Mouse (Mus musculus): Measurements from ENCODE around the gene Cib4. TPM values are rescaled to one million over a fixed set of nuclear protein-coding genes. Genes with fewer than 3 reads are reported as not detected.

The Cib4 gene
- polyA plus RNA-seq, 1 experiment from 2014 or later, result not detected

GRCm38 (mm10) chr5:30465861-30466260, 79.8 kb downstream of the Cib4 start, which contains the start of gene 1700001C02Rik:
Gene 1700001C02Rik (plus strand): TSS chr5:30466047.
- 13% methylated on average over 21 of the region's 21 CpGs for WGBS
- ATAC-seq (ENCODE audit: low FRiP score, low read depth), result peak; percentile 60; the same call in 1 of the 2 replicates
- Histone ChIP-seq H3K27ac (no peak within 1 kb of the TSS), H3K9ac (no peak within 1 kb of the TSS), H3K27me3 (replicated peaks) (peaks cover 21% of the 10 kb centered on the region), H3K9me3 (no peaks in the 10 kb centered on the region), H3K4me2 (replicated peaks) (peak within 1 kb of the TSS; percentile 56), H3K36me3 (no peaks in the 10 kb centered on the region), H3K4me3 (peak within 1 kb of the TSS; percentile 7), H3K4me1 (peaks cover 19% of the 10 kb centered on the region)

GRCm38 (mm10) chr5:30461821-30462220, 83.8 kb downstream of the Cib4 start, which contains the start of gene Otof:
Gene Otof (minus strand): TSS chr5:30461932.
- Histone ChIP-seq H3K4me3 (no peak within 1 kb of the TSS), H3K27ac (no peak within 1 kb of the TSS), H3K9ac (no peak within 1 kb of the TSS), H3K4me1 (peaks cover 19% of the 10 kb centered on the region), H3K36me3 (no peaks in the 10 kb centered on the region), H3K9me3 (no peaks in the 10 kb centered on the region), H3K27me3 (replicated peaks) (peaks cover 19% of the 10 kb centered on the region), H3K4me2 (replicated peaks) (peak within 1 kb of the TSS; percentile 32)
- peak; percentile 44; the same call in 1 of the 2 replicates for ATAC-seq (ENCODE audit: low FRiP score, low read depth)
- 27% methylated on average over 12 of the region's 12 CpGs for WGBS

- Histone ChIP-seq H3K36me3 (no peaks in the 10 kb centered on the region), H3K27me3 (replicated peaks) (peaks cover 9% of the 10 kb centered on the region), H3K9me3 (no peaks in the 10 kb centered on the region), H3K27ac (no peak overlapping the region), H3K4me2 (replicated peaks) (no peak overlapping the region), H3K9ac (no peak overlapping the region), H3K4me3 (no peak overlapping the region), H3K4me1 (peaks cover 11% of the 10 kb centered on the region)
- no peak for ATAC-seq (ENCODE audit: low FRiP score, low read depth)
- WGBS, result 48% methylated on average over 4 of the region's 4 CpGs
Observed at GRCm38 (mm10) chr5:30460155-30460554, 85.5 kb downstream of the Cib4 start.

- no peak for ATAC-seq (ENCODE audit: low FRiP score, low read depth)
- Histone ChIP-seq H3K4me2 (replicated peaks) (no peak overlapping the region), H3K4me1 (peaks cover 3% of the 10 kb centered on the region; the same call in 1 of the 2 replicates), H3K4me3 (no peak overlapping the region), H3K9me3 (no peaks in the 10 kb centered on the region), H3K27me3 (replicated peaks) (0 out of 2 replicates have a peak, but pooled peaks cover 2% of the 10 kb centered on the region), H3K9ac (no peak overlapping the region), H3K36me3 (no peaks in the 10 kb centered on the region), H3K27ac (no peak overlapping the region)
- WGBS, result 58% methylated on average over 6 of the region's 6 CpGs
Observed at GRCm38 (mm10) chr5:30456056-30456455, 89.6 kb downstream of the Cib4 start.

- Histone ChIP-seq H3K9ac (no peak overlapping the region), H3K27ac (no peak overlapping the region), H3K27me3 (replicated peaks) (no peaks in the 10 kb centered on the region), H3K4me1 (no peaks in the 10 kb centered on the region), H3K9me3 (no peaks in the 10 kb centered on the region), H3K4me2 (replicated peaks) (no peak overlapping the region), H3K4me3 (no peak overlapping the region), H3K36me3 (no peaks in the 10 kb centered on the region)
- ATAC-seq (ENCODE audit: low FRiP score, low read depth), result no peak
- 81% methylated on average over 13 of the region's 13 CpGs for WGBS
Observed at GRCm38 (mm10) chr5:30444327-30444895, 101.2 kb downstream of the Cib4 start.

- no peaks in the 10 kb centered on the region for H3K27me3 ChIP-seq (replicated peaks)
- H3K4me2 ChIP-seq (replicated peaks), result no peak overlapping the region
- no peaks in the 10 kb centered on the region for H3K9me3 ChIP-seq
- H3K4me3 ChIP-seq, result no peak overlapping the region
- ATAC-seq (ENCODE audit: low FRiP score, low read depth), result no peak
- no peak overlapping the region for H3K9ac ChIP-seq
- no peak overlapping the region for H3K27ac ChIP-seq
- no peaks in the 10 kb centered on the region for H3K4me1 ChIP-seq
- 70% methylated on average over 5 of the region's 5 CpGs for WGBS
- no peaks in the 10 kb centered on the region for H3K36me3 ChIP-seq
Observed at GRCm38 (mm10) chr5:30442196-30442595, 103.4 kb downstream of the Cib4 start.

GRCm38 (mm10) chr5:30440308-30440906, 105.2 kb downstream of the Cib4 start:
- H3K4me3 ChIP-seq, result no peak overlapping the region
- H3K9ac ChIP-seq, result no peak overlapping the region
- no peaks in the 10 kb centered on the region for H3K9me3 ChIP-seq
- no peak overlapping the region for H3K4me2 ChIP-seq (replicated peaks)
- H3K27me3 ChIP-seq (replicated peaks), result no peaks in the 10 kb centered on the region
- H3K4me1 ChIP-seq, result no peaks in the 10 kb centered on the region
- no peak overlapping the region for H3K27ac ChIP-seq
- ATAC-seq (ENCODE audit: low FRiP score, low read depth), result no peak
- 91% methylated on average over 8 of the region's 8 CpGs for WGBS
- no peaks in the 10 kb centered on the region for H3K36me3 ChIP-seq

GRCm38 (mm10) chr5:30438931-30439330, 106.7 kb downstream of the Cib4 start:
- H3K9ac ChIP-seq, result no peak overlapping the region
- H3K27ac ChIP-seq, result no peak overlapping the region
- no peak overlapping the region for H3K4me2 ChIP-seq (replicated peaks)
- no peaks in the 10 kb centered on the region for H3K27me3 ChIP-seq (replicated peaks)
- no peak overlapping the region for H3K4me3 ChIP-seq
- WGBS, result 57% methylated on average over 2 of the region's 2 CpGs
- no peaks in the 10 kb centered on the region for H3K4me1 ChIP-seq
- H3K36me3 ChIP-seq, result no peaks in the 10 kb centered on the region
- no peaks in the 10 kb centered on the region for H3K9me3 ChIP-seq
- ATAC-seq (ENCODE audit: low FRiP score, low read depth), result no peak

Other genes with a start within 250 kb of the Cib4 start
- 0.20 and 0.28 TPM in 2 replicates for gene Otof, start 83.9 kb downstream of the Cib4 start, polyA plus RNA-seq (2016; fragmentation: Nextera tagmentation; extraction: Ambion mirVana)
- gene 1700001C02Rik, start 79.8 kb downstream of the Cib4 start, polyA plus RNA-seq (2016; fragmentation: Nextera tagmentation; extraction: Ambion mirVana), result not detected in 2 replicates
- 1.8 and 1.9 TPM in 2 replicates for gene Kcnk3, start 42.3 kb upstream of the Cib4 start, polyA plus RNA-seq (2016; fragmentation: Nextera tagmentation; extraction: Ambion mirVana)
- gene Slc35f6, start 102.1 kb upstream of the Cib4 start, polyA plus RNA-seq (2016; fragmentation: Nextera tagmentation; extraction: Ambion mirVana), result 25.5 and 25.8 TPM in 2 replicates
- gene Cenpa, start 120.9 kb upstream of the Cib4 start, polyA plus RNA-seq (2016; fragmentation: Nextera tagmentation; extraction: Ambion mirVana), result 210 and 233 TPM in 2 replicates
- gene Dpysl5, start 165.7 kb upstream of the Cib4 start, polyA plus RNA-seq (2016; fragmentation: Nextera tagmentation; extraction: Ambion mirVana), result 138 and 150 TPM in 2 replicates